Mouse (Mus musculus) forebrain, postnatal 0 days (tissue): ENCODE data around the gene Msrb3. TPM values are rescaled to one million over a fixed set of nuclear protein-coding genes. Genes with fewer than 3 reads are reported as not detected.

Experiments used
- ATAC-seq: fragments of 200-750 bp; cut with Nextera tagmentation; 2 replicates; pipeline ENCODE4 v1.8.0; 2017; ENCODE audit warnings: mild to moderate bottlenecking, moderate library complexity
- DNase-seq: peaks from one replicate; pipeline ENCODE4 v3.0.0-alpha.2; 2015
- H3K27ac ChIP-seq: fragments of 300-500 bp; sonication (generic); 2 replicates; pipeline ENCODE4 v1.5.1; 2014; ENCODE audit warnings: low read depth, mild to moderate bottlenecking, antibody characterized with exemption, low read length, moderate library complexity, mixed read lengths
- H3K27me3 ChIP-seq: fragments of 300-500 bp; sonication (generic); 2 replicates; pipeline ENCODE4 v1.6.1; 2014; ENCODE audit warnings: mild to moderate bottlenecking, low read length, mixed read lengths; ENCODE audit not compliant: insufficient read depth
- H3K36me3 ChIP-seq: fragments of 300-500 bp; sonication (generic); 2 replicates; pipeline ENCODE4 v1.6.1; 2014; ENCODE audit warnings: mild to moderate bottlenecking, moderate library complexity; ENCODE audit not compliant: insufficient read depth
- H3K4me1 ChIP-seq: fragments of 300-500 bp; sonication (generic); 2 replicates; pipeline ENCODE4 v1.6.1; 2014; ENCODE audit warnings: antibody characterized with exemption; ENCODE audit not compliant: insufficient read depth
- H3K4me2 ChIP-seq: fragments of 300-500 bp; sonication (generic); 2 replicates; pipeline ENCODE4 v1.6.1; 2014; ENCODE audit warnings: low read depth, mild to moderate bottlenecking, moderate library complexity
- H3K4me3 ChIP-seq: fragments of 300-500 bp; sonication (generic); 2 replicates; pipeline ENCODE4 v1.5.1; 2014; ENCODE audit warnings: low read depth, low read length, mixed read lengths
- H3K9ac ChIP-seq: fragments of 300-500 bp; sonication (generic); 2 replicates; pipeline ENCODE4 v1.6.1; 2014; ENCODE audit warnings: mild to moderate bottlenecking
- H3K9me3 ChIP-seq: fragments of 300-500 bp; sonication (generic); 2 replicates; pipeline ENCODE4 v1.6.1; 2016; ENCODE audit warnings: low read length
- CTCF ChIP-seq: sonication (generic); IDR thresholded peaks from 2 replicates; pipeline ENCODE4 v1.5.1; 2016; ENCODE audit warnings: antibody characterized with exemption, control low read depth, low read depth
- WGBS: fragments of 180-500 bp; shearing (Covaris S2); extraction: QIAGEN DNeasy Blood & Tissue Kit; methylation state at CpG from one replicate; pipeline ENCODE4 v1.1.7; 2014; 5-methylcytosine and 5-hydroxymethylcytosine counted together
- polyA plus RNA-seq: library from polyadenylated mRNA; unstranded; fragments of >200 nt; fragmentation: Nextera tagmentation; extraction: Ambion mirVana; gene quantifications from 2 replicates; pipeline ENCODE4 v1.2.1, GENCODE M21; 2015
- total RNA-seq: library from RNA; depleted of rRNA; stranded (reverse); fragments of >200 nt; gene quantifications from 2 replicates; pipeline ENCODE4 v1.2.3, GENCODE M21; 2014

Gene Msrb3
- total and polyA plus RNA-seq, 2 experiments from 2014 or later: 1.5 to 6.1 TPM

GRCm38 (mm10) chr10:120767418-120767817 is 131.5 kb downstream of the Msrb3 start:
- H3K4me1 ChIP-seq: no peaks in the 10 kb centered on the region
- H3K27me3 ChIP-seq: no peaks in the 10 kb centered on the region
- H3K4me3 ChIP-seq: no peak overlapping the region
- 96% methylated on average over 3 of the region's 3 CpGs for WGBS
- ATAC-seq (no peak), DNase-seq (no peak)
- H3K4me2 ChIP-seq: no peak overlapping the region
- H3K36me3 ChIP-seq: no peaks in the 10 kb centered on the region
- no peak overlapping the region for H3K27ac ChIP-seq
- H3K9ac ChIP-seq: no peak overlapping the region
- H3K9me3 ChIP-seq: no peaks in the 10 kb centered on the region
- no peak for TF ChIP-seq CTCF

GRCm38 (mm10) chr10:120765398-120765797 is 133.5 kb downstream of the Msrb3 start:
- TF ChIP-seq CTCF: no peak
- no peak overlapping the region for H3K27ac ChIP-seq
- H3K27me3 ChIP-seq: no peaks in the 10 kb centered on the region
- H3K9me3 ChIP-seq: no peaks in the 10 kb centered on the region
- WGBS: 91% methylated on average over 11 of the region's 11 CpGs
- no peak overlapping the region for H3K9ac ChIP-seq
- DNase-seq (no peak), ATAC-seq (no peak)
- no peaks in the 10 kb centered on the region for H3K4me1 ChIP-seq
- no peaks in the 10 kb centered on the region for H3K36me3 ChIP-seq
- no peak overlapping the region for H3K4me2 ChIP-seq
- no peak overlapping the region for H3K4me3 ChIP-seq

GRCm38 (mm10) chr10:120763656-120764466 is 135.0 kb downstream of the Msrb3 start:
- ATAC-seq: peak; percentile 27; the same call in 1 of the 2 replicates
- 64% methylated on average over 13 of the region's 13 CpGs for WGBS
- H3K4me2 ChIP-seq: no peak overlapping the region
- H3K36me3 ChIP-seq: no peaks in the 10 kb centered on the region
- no peaks in the 10 kb centered on the region for H3K4me1 ChIP-seq
- no peak overlapping the region for H3K4me3 ChIP-seq
- no peak for DNase-seq
- no peak overlapping the region for H3K27ac ChIP-seq
- H3K9me3 ChIP-seq: no peaks in the 10 kb centered on the region
- no peak for TF ChIP-seq CTCF
- no peaks in the 10 kb centered on the region for H3K27me3 ChIP-seq
- H3K9ac ChIP-seq: no peak overlapping the region

- H3K9me3 ChIP-seq: no peaks in the 10 kb centered on the region
- ATAC-seq (no peak), DNase-seq (no peak)
- H3K4me1 ChIP-seq: no peaks in the 10 kb centered on the region
- no peak overlapping the region for H3K4me2 ChIP-seq
- no peak overlapping the region for H3K4me3 ChIP-seq
- no peak overlapping the region for H3K27ac ChIP-seq
- no peak for TF ChIP-seq CTCF
- H3K9ac ChIP-seq: no peak overlapping the region
- WGBS: 66% methylated on average over 12 of the region's 12 CpGs
- no peaks in the 10 kb centered on the region for H3K36me3 ChIP-seq
- H3K27me3 ChIP-seq: no peaks in the 10 kb centered on the region
Observed at GRCm38 (mm10) chr10:120762958-120763357, 135.9 kb downstream of the Msrb3 start.

GRCm38 (mm10) chr10:120760679-120761078 is 138.2 kb downstream of the Msrb3 start:
- H3K36me3 ChIP-seq: no peaks in the 10 kb centered on the region
- WGBS: 88% methylated on average over 12 of the region's 12 CpGs
- no peaks in the 10 kb centered on the region for H3K9me3 ChIP-seq
- H3K9ac ChIP-seq: no peak overlapping the region
- H3K27me3 ChIP-seq: no peaks in the 10 kb centered on the region
- DNase-seq: no peak
- H3K4me2 ChIP-seq: no peak overlapping the region
- no peaks in the 10 kb centered on the region for H3K4me1 ChIP-seq
- ATAC-seq: no peak
- no peak overlapping the region for H3K4me3 ChIP-seq
- TF ChIP-seq CTCF: no peak
- H3K27ac ChIP-seq: no peak overlapping the region

GRCm38 (mm10) chr10:120759883-120760282 is 139.0 kb downstream of the Msrb3 start:
- Histone ChIP-seq H3K9me3 (no peaks in the 10 kb centered on the region), H3K9ac (no peak overlapping the region), H3K4me1 (no peaks in the 10 kb centered on the region), H3K27ac (no peak overlapping the region), H3K4me2 (no peak overlapping the region), H3K27me3 (no peaks in the 10 kb centered on the region), H3K4me3 (no peak overlapping the region), H3K36me3 (no peaks in the 10 kb centered on the region)
- DNase-seq (no peak), ATAC-seq (no peak)
- 93% methylated on average over 6 of the region's 6 CpGs for WGBS
- no peak for TF ChIP-seq CTCF

GRCm38 (mm10) chr10:120752454-120752853 is 146.4 kb downstream of the Msrb3 start:
- H3K27ac ChIP-seq: no peak overlapping the region
- no peaks in the 10 kb centered on the region for H3K4me1 ChIP-seq
- H3K4me3 ChIP-seq: no peak overlapping the region
- no peak for ATAC-seq
- TF ChIP-seq CTCF: no peak
- H3K4me2 ChIP-seq: no peak overlapping the region
- WGBS: 95% methylated on average over 5 of the region's 5 CpGs
- no peak overlapping the region for H3K9ac ChIP-seq
- no peaks in the 10 kb centered on the region for H3K36me3 ChIP-seq
- H3K9me3 ChIP-seq: no peaks in the 10 kb centered on the region
- no peak for DNase-seq
- no peaks in the 10 kb centered on the region for H3K27me3 ChIP-seq
